Mouse (Mus musculus) cerebellum, adult (tissue): Measurements from ENCODE around the gene Vdac2.

ENCODE experiments used
- ATAC-seq: cut with Nextera tagmentation; 2 replicates; pipeline ENCODE4 v1.9.2; 2017; ENCODE audit warnings: mild to moderate bottlenecking, moderate library complexity, mixed read lengths; ENCODE audit not compliant: insufficient number of reproducible peaks, low FRiP score, low TSS enrichment

Gene Vdac2

DNA sequence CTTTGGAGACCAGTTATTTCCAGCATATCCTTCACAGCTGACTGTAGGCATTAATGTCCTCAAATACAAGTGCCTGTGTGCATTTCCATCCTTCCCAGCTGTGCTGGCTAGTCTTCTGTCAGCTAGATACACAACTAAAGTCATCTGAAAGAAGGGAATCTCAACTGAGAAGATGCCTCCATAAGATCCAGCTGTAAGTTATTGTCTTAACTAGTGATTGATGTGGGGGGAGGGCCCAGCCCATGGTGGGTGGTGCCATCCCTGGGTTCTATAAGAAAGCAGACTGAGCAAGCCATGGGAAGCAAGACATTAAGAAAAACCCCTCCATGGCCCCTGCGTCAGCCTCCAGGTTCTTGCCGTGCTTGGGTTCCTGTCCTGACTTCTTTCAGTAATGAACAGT lies at the start of gene Vdac2:
TSS of gene Vdac2 (plus strand) at position 301 of the 400 bp plus-strand sequence.
- no peak for ATAC-seq

DNA sequence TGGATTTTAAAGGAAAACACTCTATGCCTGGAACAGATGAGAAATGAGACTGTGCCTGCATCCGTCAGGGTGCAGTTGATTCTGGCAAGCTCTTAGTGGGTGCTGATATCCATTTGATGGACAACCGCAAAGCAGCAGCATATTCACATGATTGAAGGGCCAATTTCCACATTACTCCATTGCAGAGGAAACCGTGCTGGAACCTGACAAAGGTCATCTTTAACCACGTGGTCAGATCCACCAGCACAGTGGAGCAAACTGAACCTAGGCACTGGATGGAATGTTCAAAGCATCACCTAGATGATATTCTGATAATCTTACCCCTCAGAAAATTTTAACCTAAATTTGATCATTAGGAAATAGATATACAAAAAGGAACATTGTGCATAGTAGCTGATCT lies 48.8 kb upstream of the Vdac2 start:
- no peak for ATAC-seq

DNA sequence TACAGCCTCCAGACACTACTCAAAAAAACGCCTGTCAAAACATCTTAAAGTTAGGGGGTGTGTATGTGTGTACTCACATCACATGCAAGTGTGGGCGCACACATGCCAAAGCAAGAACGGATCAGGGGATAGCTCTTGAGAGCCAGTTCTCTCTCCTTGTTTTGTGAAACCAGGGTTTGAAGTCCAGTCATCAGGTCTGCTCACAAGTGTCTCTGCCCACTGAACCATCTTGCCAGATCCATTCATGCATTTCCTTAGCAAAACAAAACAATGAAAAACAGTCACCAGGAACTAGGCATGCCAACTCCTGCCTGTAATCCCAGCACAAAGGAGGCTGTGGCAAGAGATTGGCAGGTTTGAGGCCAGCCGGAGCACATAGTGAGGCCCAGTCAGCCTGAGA lies 38.5 kb upstream of the Vdac2 start:
- no peak for ATAC-seq

- ATAC-seq: no peak
Observed at GRCm38 (mm10) chr14:21787374-21787773, 37.7 kb upstream of the Vdac2 start.

GRCm38 (mm10) chr14:21788121-21788520 lies 36.9 kb upstream of the Vdac2 start:
- no peak for ATAC-seq

DNA sequence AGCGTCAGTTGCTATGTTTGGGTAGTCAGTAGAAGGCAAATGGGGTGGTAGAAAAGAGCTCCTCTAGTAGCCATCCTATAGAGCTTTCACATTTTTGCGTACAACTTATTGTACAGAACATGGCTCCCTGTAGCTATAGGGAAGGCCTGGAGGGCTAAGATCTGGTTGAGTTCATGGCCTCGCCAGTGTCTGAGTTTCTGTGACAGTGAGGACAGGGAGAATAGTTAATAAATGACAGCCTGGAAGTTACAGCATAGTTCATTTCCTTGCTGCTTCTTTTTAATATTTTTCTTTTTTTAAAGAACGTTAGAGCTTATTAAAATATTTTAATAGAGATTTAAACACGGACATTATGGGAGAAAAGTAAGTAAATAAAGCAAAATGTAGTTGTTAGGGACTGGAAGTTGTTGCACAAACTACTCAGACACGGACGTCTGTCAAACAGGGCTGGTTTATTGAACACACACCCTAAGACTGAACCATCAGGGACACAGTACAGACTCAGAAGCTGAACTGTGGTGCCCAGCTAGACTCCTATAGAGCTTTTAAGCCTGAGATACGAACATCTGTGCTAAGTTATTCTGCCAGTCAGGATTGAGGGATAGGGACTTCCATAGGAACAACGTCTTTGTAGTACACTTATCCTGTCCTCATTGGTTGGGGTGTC lies 34.3 kb upstream of the Vdac2 start:
- ATAC-seq: no peak

- no peak for ATAC-seq
Observed at GRCm38 (mm10) chr14:21791722-21792121, 33.3 kb upstream of the Vdac2 start.

DNA sequence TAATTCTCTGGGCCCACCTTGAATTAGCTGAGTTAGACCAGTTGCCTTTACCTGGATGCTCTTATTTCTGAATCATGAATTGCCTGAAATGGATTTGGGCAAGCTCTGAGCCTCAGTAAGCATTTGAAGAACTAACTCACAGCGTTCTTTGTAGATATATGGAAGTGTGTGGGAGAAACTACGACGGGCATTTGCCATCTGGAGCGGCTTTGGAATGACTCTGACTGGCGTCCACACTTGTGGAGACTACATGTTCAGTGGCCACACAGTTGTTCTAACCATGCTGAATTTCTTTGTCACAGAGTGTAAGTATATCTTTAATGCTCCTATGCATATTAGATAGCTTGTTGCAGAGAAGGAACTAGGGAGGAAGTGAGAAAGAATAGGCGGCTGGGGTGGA lies 32.8 kb upstream of the Vdac2 start:
- no peak for ATAC-seq

DNA sequence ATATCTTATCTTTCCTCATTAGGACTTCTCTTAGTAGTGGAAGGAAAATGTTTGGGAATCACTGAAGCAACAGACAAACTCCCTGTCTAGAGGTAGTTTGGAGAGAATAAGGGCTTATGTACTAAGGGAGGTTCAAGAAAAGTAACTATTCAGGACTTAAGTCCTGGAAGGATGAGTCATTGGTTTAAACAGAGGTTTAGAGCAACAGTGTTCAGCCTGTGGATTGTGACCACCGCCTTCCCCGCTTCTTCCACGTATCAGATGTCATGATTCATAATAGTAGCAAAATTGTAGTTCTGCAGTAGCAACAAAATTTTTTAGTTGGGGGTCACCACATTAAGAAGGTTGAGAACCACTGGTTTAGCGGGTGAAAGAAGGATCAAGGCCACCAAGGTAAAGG lies 24.4 kb upstream of the Vdac2 start:
- no peak for ATAC-seq

- no peak for ATAC-seq
Observed at GRCm38 (mm10) chr14:21801624-21802023, 23.4 kb upstream of the Vdac2 start.

DNA sequence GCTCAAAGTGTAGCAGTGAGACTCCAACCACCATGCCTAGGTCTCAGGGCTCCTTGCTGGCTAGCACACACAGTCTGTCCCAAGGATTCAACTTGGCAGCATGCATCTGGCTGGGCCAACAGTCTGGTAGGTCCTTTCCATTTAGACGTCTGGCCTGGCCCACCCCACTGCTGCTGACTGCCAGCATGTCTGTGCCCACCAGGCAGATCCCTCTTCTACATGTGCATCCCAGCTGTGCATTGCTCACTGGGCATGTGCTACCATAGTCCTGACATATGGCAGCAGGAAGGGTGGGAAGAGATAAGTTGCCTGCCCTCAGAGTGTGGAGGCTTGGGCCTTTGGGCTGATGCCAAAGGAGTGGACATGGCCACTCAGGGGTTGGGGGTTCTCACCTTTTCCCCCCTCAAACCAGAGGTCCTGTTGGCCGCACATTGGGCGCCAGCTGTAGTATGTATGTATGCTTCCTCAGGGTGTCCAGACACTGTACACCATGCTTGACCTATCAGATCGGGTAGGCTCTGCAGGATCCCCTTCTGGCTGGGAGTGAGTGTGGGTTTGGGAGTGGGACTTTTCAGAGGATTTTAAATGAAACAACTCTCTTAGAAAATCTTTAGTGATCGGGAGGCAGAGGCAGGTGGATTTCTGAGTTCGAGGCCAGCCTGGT lies 22.4 kb upstream of the Vdac2 start:
- ATAC-seq: no peak

DNA sequence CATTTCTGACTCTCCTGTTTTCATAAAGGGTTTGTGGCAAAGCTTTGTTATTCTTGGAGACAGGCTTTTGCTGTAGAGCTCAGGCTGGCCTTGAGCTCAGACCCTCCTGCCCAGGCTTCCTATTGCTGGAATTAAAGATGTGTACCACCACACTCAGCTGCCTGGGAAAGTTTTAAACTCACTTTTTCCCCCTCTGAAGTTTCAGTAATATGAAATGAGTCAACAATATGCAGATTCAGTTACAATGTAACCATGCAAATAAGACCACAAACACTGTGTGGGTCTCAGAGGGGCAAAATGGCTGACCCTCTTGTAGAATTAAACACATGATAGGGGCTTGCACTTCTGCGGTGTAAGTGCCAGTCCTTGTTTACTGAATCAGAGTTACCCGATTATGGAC lies 18.8 kb upstream of the Vdac2 start:
- ATAC-seq: no peak

DNA sequence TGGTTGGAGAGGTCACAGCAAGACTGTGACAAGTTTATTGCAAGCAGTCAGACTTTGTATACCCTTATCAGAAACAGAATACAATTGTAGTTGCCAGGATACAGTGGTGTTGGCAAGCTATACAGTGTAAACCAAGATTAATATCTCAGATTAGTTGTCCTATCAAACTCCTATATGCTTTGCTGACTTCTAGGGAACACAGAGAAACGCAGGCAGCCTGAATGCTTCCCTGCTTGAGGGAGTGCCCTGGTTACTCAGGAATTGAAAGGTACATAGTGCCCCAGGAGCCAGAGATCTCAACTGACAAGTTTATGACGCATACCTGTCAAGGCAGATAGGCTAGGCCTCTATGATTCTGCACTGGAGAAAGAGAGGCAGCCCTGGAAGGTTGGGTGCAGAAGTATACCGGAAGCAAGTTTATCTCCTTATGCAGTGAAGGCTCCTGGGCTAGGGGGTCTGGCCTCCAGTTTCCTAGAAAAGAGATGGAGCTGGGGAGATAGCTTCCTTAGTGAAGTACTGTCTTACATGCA lies 18.3 kb upstream of the Vdac2 start:
- no peak for ATAC-seq

GRCm38 (mm10) chr14:21808208-21808922 lies 16.7 kb upstream of the Vdac2 start:
- no peak for ATAC-seq

GRCm38 (mm10) chr14:21809418-21809817 lies 15.6 kb upstream of the Vdac2 start:
- no peak for ATAC-seq

- no peak for ATAC-seq
Observed at GRCm38 (mm10) chr14:21811301-21811700, 13.7 kb upstream of the Vdac2 start.

- ATAC-seq: no peak
Observed at GRCm38 (mm10) chr14:21811744-21812393, 13.2 kb upstream of the Vdac2 start.

GRCm38 (mm10) chr14:21812590-21813162 lies 12.4 kb upstream of the Vdac2 start:
- peak; percentile 94 for ATAC-seq

DNA sequence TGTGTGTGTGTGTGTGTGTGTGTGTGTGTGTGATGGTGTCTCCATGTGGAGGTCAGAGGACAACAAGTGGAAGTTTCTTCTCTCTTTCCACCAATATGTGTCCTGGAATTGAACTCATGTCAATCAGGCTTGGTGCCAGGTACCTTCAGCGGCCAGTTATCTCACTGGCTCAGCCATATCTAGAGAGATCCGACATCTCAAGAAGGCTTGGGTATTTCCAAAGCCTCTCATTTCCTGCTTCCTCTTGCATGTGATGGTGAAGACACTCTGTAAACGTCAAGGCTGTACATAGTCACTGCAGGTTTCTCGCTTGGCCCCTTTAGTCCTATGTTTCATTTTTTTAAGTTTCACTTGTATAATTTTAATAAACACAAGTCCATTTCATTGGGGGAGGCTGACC lies 11.8 kb upstream of the Vdac2 start:
- ATAC-seq: no peak

GRCm38 (mm10) chr14:21813847-21814246 lies 11.2 kb upstream of the Vdac2 start:
- no peak for ATAC-seq

DNA sequence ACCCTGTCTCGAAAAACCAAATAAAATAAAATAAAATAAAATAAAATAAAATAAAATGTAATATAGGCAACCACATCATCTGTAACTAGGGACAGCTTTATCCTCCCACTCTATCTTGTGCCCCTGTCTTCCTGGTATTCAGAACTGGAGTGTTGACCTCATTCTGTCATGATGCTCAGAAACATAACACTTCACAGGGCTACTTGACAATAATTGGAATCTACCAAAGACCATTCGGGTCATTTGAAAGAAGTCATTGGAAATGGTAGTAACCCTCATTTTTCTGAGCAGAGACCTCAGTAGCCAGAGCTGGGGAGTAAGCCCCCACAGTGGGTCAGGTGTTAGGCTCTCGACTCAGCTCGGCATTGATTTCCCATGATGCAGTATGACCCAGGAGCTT lies 10.4 kb upstream of the Vdac2 start:
- no peak for ATAC-seq
